Mouse (Mus musculus) cerebellum, adult 11 months (tissue): Measurements from ENCODE around the gene Hoxd4.

Experiments
- DNase-seq: peaks from one replicate; pipeline ENCODE4 v3.0.0; 2022

The Hoxd4 gene

GRCm38 (mm10) chr2:74711721-74712621 is at the start of gene Hoxd4, which contains the start of gene Hoxd3:
Hoxd4 (plus strand) TSS chr2:74711929.
Hoxd3 (plus strand) TSS chr2:74711927.
- no peak for DNase-seq

DNA sequence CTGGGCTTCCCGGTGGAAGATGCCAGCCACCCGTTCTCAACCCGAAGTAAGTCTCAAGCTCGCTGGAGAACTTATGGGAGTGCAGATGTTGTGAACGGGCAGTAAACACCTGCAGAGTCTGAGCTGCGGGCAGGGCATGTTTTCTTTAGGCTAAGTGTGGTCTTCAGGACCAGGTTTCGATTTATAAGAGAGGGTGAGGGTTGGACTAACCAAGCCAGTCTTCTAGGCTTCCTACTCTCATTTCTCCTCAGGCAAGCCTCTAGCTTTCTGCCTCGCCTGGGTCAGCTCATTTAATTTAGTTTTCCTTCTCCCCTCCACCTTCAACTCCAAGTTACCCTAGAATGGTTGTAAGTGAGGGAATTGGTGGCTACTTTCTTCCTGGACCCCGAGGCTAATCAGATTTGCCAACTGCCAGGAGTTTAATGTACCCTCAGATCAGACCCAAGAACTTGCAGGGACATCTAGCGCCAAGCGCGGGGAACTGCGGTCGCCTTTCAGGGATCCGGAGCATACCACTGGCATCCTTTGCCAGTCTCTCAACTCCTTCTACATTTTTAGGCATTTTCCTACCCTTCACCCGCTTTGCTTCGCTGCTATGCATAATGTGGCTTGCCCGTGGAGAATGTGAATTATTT is 48.3 kb upstream of the Hoxd4 start:
- no peak for DNase-seq

- DNase-seq = no peak
Measured at GRCm38 (mm10) chr2:74666411-74666810, 45.3 kb upstream of the Hoxd4 start.

DNA sequence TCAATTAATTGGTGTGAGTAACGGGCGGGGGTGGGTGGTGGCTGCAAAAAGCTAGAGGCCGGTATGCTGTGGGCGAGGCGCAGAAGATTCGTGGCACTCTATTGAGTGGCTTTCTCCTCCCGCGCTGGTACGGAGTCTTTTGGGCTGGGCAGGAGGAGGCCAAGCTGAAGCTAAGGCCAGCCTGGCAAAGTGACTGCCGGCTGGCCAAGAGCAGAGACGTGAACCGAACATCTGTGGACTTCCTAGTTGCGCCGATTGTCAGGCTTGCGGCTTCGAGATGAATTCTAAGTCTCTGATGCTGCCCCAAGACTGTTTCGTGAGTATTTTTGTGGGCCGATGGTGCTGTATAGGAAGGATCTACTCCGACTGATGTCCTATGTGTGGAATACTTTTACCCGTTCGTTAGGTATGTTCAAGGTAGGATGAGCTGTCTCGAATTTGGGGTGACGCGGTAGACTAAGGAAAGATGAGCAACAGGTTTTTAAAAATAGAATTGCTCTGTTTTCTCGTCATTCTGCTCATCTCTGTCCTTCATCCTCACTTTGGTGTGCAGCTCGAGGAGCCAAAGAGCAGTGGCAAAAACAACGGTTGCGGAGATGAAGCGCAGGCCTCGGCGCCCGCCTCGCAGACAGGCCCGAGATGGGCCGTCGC is 44.4 kb upstream of the Hoxd4 start:
- no peak for DNase-seq

GRCm38 (mm10) chr2:74667842-74668357 is 43.8 kb upstream of the Hoxd4 start, which contains the start of gene Hoxd13:
Hoxd13 (plus strand) TSS chr2:74668310.
- DNase-seq = no peak

DNA sequence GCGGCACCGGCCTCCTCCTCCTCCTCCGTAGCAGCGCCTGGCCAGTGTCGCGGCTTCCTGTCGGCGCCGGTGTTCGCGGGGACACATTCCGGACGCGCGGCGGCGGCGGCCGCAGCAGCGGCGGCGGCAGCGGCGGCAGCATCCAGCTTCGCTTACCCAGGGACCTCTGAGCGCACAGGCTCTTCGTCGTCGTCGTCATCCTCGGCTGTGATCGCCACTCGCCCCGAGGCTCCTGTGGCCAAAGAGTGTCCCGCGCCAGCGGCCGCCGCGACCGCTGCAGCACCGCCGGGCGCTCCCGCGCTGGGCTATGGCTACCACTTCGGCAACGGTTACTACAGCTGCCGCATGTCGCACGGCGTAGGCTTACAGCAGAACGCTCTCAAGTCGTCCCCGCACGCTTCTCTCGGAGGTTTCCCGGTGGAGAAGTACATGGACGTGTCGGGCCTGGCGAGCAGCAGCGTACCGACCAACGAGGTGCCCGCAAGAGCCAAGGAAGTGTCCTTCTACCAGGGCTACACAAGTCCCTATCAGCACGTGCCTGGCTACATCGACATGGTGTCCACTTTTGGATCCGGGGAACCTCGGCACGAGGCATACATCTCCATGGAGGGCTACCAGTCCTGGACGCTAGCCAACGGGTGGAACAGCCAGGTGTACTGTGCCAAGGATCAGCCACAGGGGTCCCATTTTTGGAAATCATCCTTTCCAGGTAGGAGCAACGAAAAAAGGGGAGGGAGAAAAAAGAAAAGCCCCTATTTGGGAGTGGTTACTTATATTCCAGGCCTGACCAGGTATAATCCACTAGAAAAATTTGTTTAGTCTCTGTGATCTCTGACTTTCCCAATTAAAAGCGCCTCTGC is 43.1 kb upstream of the Hoxd4 start:
- DNase-seq = no peak

DNA sequence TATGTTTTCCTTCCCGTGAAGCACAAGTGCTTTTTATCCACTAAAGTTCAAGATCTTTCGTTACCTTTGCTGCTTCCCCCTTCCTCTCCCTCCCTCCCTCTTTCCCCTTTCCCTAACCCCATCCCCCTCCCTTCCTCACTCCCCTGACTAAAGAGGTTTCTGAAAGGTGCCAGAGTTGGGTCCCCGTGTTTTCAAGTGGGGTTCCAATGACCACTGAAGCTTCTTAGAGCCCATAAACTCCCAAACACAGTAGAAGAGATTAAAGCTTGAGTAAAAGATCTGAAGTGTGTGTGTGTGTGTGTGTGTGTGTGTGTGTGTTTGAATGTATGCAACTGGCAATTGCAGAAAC is 42.5 kb upstream of the Hoxd4 start:
- no peak for DNase-seq

DNA sequence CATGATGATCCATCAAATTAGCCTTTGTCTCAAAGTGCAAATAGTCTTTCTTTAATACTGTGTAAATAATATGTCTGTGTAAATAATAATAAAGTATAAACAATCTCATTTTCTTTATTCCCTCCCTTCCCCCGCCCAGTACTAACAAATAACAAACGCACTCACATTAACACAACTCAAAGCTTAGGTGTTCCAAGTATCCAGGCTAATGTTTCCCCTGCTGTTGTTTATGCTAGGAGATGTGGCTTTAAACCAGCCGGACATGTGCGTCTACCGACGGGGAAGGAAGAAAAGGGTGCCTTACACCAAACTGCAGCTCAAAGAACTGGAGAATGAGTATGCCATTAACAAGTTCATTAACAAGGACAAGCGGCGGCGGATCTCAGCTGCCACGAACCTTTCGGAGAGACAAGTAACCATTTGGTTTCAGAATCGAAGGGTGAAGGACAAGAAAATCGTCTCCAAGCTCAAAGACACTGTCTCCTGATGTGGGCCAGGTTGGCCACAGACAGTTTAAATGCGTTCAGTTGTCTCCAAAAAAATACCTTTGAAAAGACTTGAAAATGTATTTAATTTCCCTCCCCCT is 42.0 kb upstream of the Hoxd4 start:
- DNase-seq = no peak

DNA sequence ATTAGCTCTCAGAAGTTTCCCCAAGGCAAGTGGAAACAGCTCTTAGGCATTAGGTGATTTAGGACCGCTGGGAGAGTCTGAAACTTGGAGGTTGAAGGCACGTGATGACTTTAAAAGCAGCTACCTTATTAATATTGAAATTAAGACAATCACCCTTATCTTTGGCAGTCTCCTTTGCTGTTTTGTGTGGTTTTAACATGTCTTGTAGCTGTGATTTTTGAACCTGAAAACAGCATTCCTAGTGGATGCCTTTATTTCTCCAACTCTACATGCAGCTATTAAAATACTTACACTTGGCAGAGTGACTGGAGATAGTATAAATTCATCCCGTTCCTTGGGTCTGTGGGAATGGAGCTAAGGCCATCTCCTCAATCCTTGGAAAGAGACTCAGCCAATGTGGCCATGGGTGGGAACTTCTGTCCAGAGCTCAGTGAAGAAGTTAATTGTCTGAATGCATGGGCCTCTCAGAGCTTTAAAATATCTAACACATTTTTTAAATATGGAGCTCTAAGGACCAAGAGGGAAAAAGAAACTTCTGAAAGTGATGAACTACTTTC is 41.0 kb upstream of the Hoxd4 start:
- no peak for DNase-seq

- no peak for DNase-seq
Measured at GRCm38 (mm10) chr2:74671847-74672246, 39.9 kb upstream of the Hoxd4 start.

DNA sequence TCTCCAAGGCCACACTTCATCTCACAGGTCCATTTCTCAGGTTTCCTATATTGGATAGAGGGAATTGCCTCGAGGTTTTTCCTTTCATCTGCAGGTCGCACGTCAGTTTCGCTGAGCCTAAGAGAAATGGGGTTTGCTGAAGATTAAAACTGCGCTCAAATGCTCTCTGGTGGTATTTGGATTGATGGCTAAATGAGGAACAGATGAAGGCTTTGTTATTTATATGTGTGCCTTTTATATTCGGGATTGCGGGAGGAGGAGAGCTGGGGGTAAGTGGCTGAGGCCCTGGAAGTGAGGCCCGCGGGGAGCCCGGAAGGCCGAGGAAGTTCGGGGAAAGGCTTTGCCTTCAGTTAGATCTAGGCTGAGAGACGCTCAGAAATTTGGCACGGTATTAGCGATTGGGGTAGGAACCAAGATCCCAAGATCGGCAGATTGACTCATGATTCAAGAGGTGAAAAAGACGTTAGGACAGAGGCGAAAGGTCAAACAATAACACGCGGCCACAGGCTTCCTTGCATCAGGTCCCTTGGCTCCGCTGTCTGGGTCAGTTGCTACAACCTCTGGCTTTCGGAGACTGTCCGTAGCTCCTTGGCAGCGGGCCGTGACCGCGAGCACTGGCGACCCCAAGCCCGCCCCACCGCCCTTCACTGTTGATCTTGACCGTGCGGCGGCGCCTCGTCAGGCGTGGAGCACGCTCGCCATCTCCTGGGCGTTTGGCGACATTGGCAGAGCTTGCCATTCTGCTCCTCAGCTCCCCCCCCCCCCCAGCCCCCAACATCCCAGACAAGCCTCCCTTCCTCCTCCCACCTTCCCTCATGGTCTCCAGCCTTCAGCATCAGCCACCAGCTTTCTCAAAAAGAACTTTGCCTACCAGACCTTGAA is 39.0 kb upstream of the Hoxd4 start:
- DNase-seq = peak; percentile 28

DNA sequence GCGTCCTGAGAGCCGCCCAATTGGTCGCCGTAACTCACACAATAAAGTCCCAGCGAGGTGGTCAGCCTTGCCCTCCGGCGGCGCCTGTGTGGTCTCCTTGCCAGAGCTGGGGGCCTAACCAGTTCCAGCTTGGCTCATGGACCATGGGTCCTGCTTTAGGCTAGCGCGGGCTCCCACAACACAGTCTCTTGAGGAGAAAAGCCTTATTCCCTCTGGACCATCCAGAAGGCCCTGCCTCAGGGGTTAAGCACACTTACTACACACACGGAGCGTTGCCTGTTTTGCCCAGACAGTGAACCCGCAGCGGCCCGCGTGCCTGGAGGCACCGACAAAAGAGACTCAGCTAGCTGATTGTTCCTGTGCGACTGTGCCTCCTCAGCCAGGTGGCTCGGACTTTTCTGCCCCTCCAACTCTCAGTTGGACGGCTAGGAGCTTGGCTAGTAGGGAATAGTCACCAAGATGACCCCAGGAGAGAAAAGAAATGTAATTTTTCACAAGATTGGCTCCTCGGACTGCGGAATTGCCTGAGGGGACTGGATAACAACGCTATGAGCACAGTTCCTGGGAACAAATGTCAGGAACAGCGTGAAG is 37.8 kb upstream of the Hoxd4 start:
- DNase-seq = no peak

DNA sequence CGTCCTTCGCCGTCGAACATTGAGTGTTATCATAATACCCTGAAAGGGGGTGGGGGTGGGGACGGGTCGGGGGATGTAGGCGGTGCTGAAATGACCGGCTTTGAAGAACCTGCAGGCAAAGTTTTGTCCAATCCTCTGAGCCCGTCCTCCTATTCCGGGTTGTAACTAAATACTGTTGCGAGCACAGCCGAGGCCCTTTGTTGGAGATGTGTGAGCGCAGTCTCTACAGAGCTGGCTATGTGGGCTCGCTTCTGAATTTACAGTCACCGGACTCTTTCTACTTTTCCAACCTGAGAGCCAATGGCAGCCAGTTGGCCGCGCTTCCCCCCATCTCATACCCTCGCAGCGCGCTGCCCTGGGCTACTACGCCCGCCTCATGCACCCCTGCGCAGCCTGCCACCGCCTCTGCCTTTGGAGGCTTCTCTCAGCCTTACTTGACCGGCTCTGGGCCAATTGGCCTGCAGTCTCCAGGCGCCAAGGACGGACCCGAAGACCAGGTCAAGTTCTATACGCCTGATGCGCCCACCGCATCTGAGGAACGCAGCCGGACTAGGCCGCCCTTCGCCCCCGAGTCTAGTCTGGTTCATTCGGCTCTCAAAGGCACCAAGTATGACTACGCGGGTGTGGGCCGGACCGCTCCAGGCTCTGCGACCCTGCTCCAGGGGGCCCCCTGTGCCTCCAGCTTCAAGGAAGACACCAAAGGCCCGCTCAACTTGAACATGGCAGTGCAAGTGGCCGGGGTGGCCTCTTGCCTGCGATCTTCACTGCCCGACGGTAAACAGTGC is 36.7 kb upstream of the Hoxd4 start, which contains the start of gene Hoxd12:
Gene Hoxd12 (plus strand): TSS at position 133 of the 785 bp plus-strand sequence.
- DNase-seq = no peak

DNA sequence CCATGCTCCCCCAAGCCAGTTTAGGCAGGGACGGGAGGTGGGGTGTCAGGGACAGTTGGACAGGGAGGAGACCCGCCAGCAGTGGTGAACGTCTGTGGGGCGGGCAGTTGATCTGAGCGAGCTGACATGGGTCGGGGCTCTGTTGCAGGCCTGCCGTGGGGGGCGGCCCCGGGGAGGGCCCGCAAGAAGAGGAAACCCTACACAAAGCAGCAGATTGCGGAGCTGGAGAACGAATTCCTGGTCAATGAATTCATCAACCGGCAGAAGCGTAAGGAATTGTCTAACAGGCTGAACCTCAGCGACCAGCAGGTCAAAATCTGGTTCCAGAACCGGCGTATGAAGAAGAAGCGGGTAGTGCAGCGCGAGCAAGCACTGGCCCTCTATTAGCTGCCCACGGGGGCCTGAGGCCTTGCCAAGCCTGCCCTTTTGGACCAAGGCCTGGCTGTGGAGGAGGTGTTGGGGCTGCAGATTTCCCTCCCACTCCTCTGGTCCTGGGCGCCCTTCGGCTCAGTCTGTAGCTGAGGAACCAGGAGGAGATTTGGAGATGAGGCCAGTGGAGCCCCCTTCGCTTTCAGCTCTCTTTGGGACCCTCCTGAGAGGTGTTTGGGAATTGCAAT is 36.0 kb upstream of the Hoxd4 start:
- no peak for DNase-seq

GRCm38 (mm10) chr2:74676376-74677052 is 35.2 kb upstream of the Hoxd4 start:
- no peak for DNase-seq

DNA sequence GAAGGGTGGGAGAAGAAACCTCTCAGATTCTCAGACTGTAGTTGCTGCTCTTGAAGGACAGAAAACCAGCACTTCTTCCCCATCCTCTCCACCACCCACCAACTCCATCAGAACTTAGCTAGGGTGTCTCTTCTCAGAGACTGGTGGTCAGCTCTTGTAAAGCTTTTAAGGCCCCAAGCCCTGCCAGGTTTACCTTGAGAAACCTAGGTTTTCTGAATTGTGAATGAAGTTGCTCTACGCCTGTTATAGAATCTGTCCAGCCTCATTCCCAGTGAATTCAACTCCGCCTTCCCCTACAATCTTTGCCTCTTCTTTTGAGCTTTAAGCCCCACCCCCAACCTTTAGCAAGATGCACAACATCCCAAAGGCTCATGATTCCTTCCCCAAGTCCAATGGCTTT is 34.6 kb upstream of the Hoxd4 start:
- no peak for DNase-seq

- no peak for DNase-seq
Measured at GRCm38 (mm10) chr2:74678891-74679595, 32.7 kb upstream of the Hoxd4 start, which contains the start of gene Hoxd11. Hoxd11 (plus strand) TSS chr2:74679557.

GRCm38 (mm10) chr2:74679596-74679971 is 32.1 kb upstream of the Hoxd4 start:
- no peak for DNase-seq
